Mouse (Mus musculus) retina, postnatal 1 day (tissue): ENCODE data around the gene Gm38100.

Experiments used
- DNase-seq: peaks from one replicate; pipeline ENCODE4 v3.0.0-alpha.2; 2012

The Gm38100 gene

GRCm38 (mm10) chr1:175920029-175920428, at the start of gene Gm38100:
Gm38100 (plus strand) TSS chr1:175920329.
- no peak for DNase-seq

- no peak for DNase-seq
Measured at GRCm38 (mm10) chr1:175870716-175871115, 49.4 kb upstream of the Gm38100 start.

GRCm38 (mm10) chr1:175872028-175872816, 47.9 kb upstream of the Gm38100 start:
- DNase-seq: peak; percentile 18

- DNase-seq: peak; percentile 92
Measured at GRCm38 (mm10) chr1:175880453-175881296, 39.5 kb upstream of the Gm38100 start, which contains the start of gene Exo1. Exo1 (plus strand) TSS chr1:175880581.

- DNase-seq: no peak
Measured at GRCm38 (mm10) chr1:175883398-175883797, 36.7 kb upstream of the Gm38100 start.

- no peak for DNase-seq
Measured at GRCm38 (mm10) chr1:175893263-175893662, 26.9 kb upstream of the Gm38100 start.

GRCm38 (mm10) chr1:175893726-175894125, 26.4 kb upstream of the Gm38100 start:
- DNase-seq: no peak

- DNase-seq: no peak
Measured at GRCm38 (mm10) chr1:175911207-175911606, 8.9 kb upstream of the Gm38100 start.

GRCm38 (mm10) chr1:175912038-175912437, 8.1 kb upstream of the Gm38100 start:
- DNase-seq: no peak

GRCm38 (mm10) chr1:175913728-175914303, 6.3 kb upstream of the Gm38100 start:
- no peak for DNase-seq

GRCm38 (mm10) chr1:175921091-175921490, 962 bp downstream of the Gm38100 start:
- DNase-seq: no peak

GRCm38 (mm10) chr1:175923848-175924787, 4.0 kb downstream of the Gm38100 start:
- peak; percentile 72 for DNase-seq

- no peak for DNase-seq
Measured at GRCm38 (mm10) chr1:175931391-175931790, 11.3 kb downstream of the Gm38100 start.

- DNase-seq: peak; percentile 90
Measured at GRCm38 (mm10) chr1:175936282-175936737, 16.2 kb downstream of the Gm38100 start.

GRCm38 (mm10) chr1:175938731-175939130, 18.6 kb downstream of the Gm38100 start:
- no peak for DNase-seq

- DNase-seq: no peak
Measured at GRCm38 (mm10) chr1:175943168-175943567, 23.0 kb downstream of the Gm38100 start.

- peak; percentile 58 for DNase-seq
Measured at GRCm38 (mm10) chr1:175946718-175947315, 26.7 kb downstream of the Gm38100 start.

GRCm38 (mm10) chr1:175950421-175950820, 30.3 kb downstream of the Gm38100 start:
- no peak for DNase-seq

GRCm38 (mm10) chr1:175950851-175951250, 30.7 kb downstream of the Gm38100 start:
- DNase-seq: no peak

- DNase-seq: no peak
Measured at GRCm38 (mm10) chr1:175961786-175962185, 41.7 kb downstream of the Gm38100 start.

- DNase-seq: no peak
Measured at GRCm38 (mm10) chr1:175967004-175967745, 47.0 kb downstream of the Gm38100 start.
